Mouse (Mus musculus) heart, postnatal 0 days (tissue): ENCODE data around the gene D17Wsu92e.

ENCODE experiments used
- CTCF ChIP-seq: IDR thresholded peaks from 2 replicates; pipeline ENCODE4 v1.5.1; 2016; ENCODE audit warnings: antibody characterized with exemption, control low read depth, low read depth
- EP300 ChIP-seq: IDR thresholded peaks from 2 replicates; pipeline ENCODE4 v1.6.1; 2016; ENCODE audit warnings: antibody characterized with exemption, low read depth

GRCm38 (mm10) chr17:27779755-27780154, 40.7 kb downstream of the D17Wsu92e start:
- TF ChIP-seq CTCF: no peak
- TF ChIP-seq EP300: no peak
